In the genomic region with DNA sequence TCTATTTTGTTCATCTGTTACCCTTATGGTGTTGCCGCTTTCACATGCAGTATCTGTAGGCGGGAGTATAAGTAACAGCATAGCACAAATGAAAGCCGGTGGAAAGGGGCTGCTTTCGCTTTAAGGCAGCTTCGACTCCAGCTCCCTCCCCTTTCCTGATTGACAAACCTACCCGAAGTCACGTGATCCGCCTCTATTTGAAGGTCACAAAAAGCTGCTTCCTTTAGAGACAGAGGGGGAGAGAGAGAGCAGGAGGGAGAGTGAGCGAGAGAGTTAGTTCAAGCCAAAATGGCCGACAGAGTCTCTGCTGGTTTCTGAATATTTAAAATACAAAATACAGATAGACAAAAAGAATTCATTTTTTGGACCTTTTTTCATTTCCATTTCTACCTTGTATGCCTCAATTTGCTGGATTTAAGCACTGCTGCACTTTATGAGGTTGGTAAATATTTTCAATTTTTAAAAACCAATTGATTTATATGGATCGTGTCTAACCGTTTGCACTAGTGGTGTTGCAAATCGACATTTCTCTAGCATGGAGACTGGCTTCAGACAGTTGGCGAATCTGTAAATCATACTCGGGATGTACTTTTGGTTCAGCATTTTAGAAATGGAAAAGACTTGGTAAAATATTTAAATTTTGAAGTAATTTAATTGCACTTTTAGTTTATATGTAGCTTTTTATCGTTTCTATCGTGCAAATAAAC, we compare ENCODE assay signal across 8 mouse cellular contexts.
DNase-seq lines count a peak whose midpoint lies in the region; ATAC-seq lines count a peak whose summit lies in the region.

No protein-coding gene starts in this region.

- peak overlapping the region; percentile 89 for H3K27ac ChIP-seq in hindbrain, embryonic 14.5 days

- WGBS in hindbrain, embryonic 14.5 days: under 1% methylated on average over 17 of the region's 17 CpGs

- peaks cover 38% of the 10 kb centered on the region for H3K4me1 ChIP-seq in hindbrain, embryonic 14.5 days (replicated peaks; ENCODE audit: control insufficient read depth, insufficient read depth, low read length)

- H3K4me2 ChIP-seq in hindbrain, embryonic 14.5 days (replicated peaks): peak overlapping the region; percentile 65

- H3K36me3 ChIP-seq in hindbrain, embryonic 14.5 days (replicated peaks; ENCODE audit: control insufficient read depth, insufficient read depth): no peaks in the 10 kb centered on the region

- peak overlapping the region; percentile 83 for H3K9ac ChIP-seq in hindbrain, embryonic 14.5 days

- peak; percentile 99 for DNase-seq in R1 (ENCODE audit: low read depth, low spot score)
- peak; percentile 85 to 92 for DNase-seq in cerebellum, postnatal 25 days
- peak; percentile 66 to 84 for DNase-seq in frontal cortex, postnatal 25 days (ENCODE audit: low spot score in 2 of 2)
- peak; percentile 96 for DNase-seq in hindbrain, embryonic 14.5 days (ENCODE audit: low spot score)
- peak; percentile 84 to 88 for DNase-seq in layer of hippocampus, postnatal 36 days
- DNase-seq in lung, postnatal 36 days: peak; percentile 98
- DNase-seq in retina, postnatal 1 day: peak; percentile 99
- peak; percentile 41 to 84 for DNase-seq in urinary bladder, adult 18-20 months (ENCODE audit: low spot score in 2 of 2)

- no peaks in the 10 kb centered on the region for H3K27me3 ChIP-seq in hindbrain, embryonic 14.5 days (ENCODE audit: control insufficient read depth, insufficient read depth, low read length)

- H3K4me3 ChIP-seq in hindbrain, embryonic 14.5 days (replicated peaks; ENCODE audit: low read length): peak overlapping the region; percentile 56

- no peaks in the 10 kb centered on the region for H3K9me3 ChIP-seq in hindbrain, embryonic 14.5 days (ENCODE audit: control insufficient read depth, low read length)

- ATAC-seq in hindbrain, embryonic 14.5 days (ENCODE audit: low FRiP score): peak; percentile 91

Comparison
In these comparisons a context has a peak if more than half of its experiments do, and no peak if none do; other contexts are left out.
1. Peak in every context shown above with its lines: DNase-seq, ATAC-seq, H3K4me3 ChIP-seq and H3K27ac ChIP-seq.